Mouse (Mus musculus) right cerebral cortex, postnatal 25 days (tissue): ENCODE results near the gene Kdm1b.
A peak's percentile ranks its signal among the peaks of the same experiment; 100 is the strongest.

ENCODE experiments used
- DNase-seq: peaks from one replicate; pipeline ENCODE4 v3.0.0; 2022

Gene Kdm1b

GRCm38 (mm10) chr13:47043030-47043680 is at the start of gene Kdm1b:
Gene Kdm1b (plus strand): TSS chr13:47043499.
- DNase-seq, result peak; percentile 99

- no peak for DNase-seq
Measured at GRCm38 (mm10) chr13:46997355-46997754, 45.9 kb upstream of the Kdm1b start.

- no peak for DNase-seq
Measured at GRCm38 (mm10) chr13:46999498-46999897, 43.8 kb upstream of the Kdm1b start.

GRCm38 (mm10) chr13:47001590-47001989 is 41.7 kb upstream of the Kdm1b start:
- no peak for DNase-seq

GRCm38 (mm10) chr13:47013740-47014139 is 29.6 kb upstream of the Kdm1b start:
- DNase-seq, result no peak

GRCm38 (mm10) chr13:47014334-47015194 is 28.7 kb upstream of the Kdm1b start, which contains the start of gene Nhlrc1:
Gene Nhlrc1 (minus strand): TSS chr13:47014850.
- peak; percentile 82 for DNase-seq

GRCm38 (mm10) chr13:47015195-47015501 is 28.2 kb upstream of the Kdm1b start:
- DNase-seq, result no peak

- DNase-seq, result peak; percentile 66
Measured at GRCm38 (mm10) chr13:47017259-47017658, 26.0 kb upstream of the Kdm1b start.

GRCm38 (mm10) chr13:47019774-47020173 is 23.5 kb upstream of the Kdm1b start:
- DNase-seq, result no peak

- no peak for DNase-seq
Measured at GRCm38 (mm10) chr13:47020798-47021197, 22.5 kb upstream of the Kdm1b start.

- no peak for DNase-seq
Measured at GRCm38 (mm10) chr13:47030376-47031107, 12.8 kb upstream of the Kdm1b start.

GRCm38 (mm10) chr13:47033602-47034001 is 9.7 kb upstream of the Kdm1b start:
- DNase-seq, result no peak

GRCm38 (mm10) chr13:47037946-47038345 is 5.4 kb upstream of the Kdm1b start:
- no peak for DNase-seq

- DNase-seq, result no peak
Measured at GRCm38 (mm10) chr13:47040061-47040460, 3.2 kb upstream of the Kdm1b start.

- DNase-seq, result no peak
Measured at GRCm38 (mm10) chr13:47042024-47042633, 1.2 kb upstream of the Kdm1b start.

GRCm38 (mm10) chr13:47043833-47044616 is 726 bp downstream of the Kdm1b start:
- DNase-seq, result peak; percentile 8

- DNase-seq, result no peak
Measured at GRCm38 (mm10) chr13:47044617-47044947, 1.3 kb downstream of the Kdm1b start, which contains the start of gene Tpmt. Gene Tpmt (minus strand): TSS chr13:47044737.

- DNase-seq, result no peak
Measured at GRCm38 (mm10) chr13:47047996-47048395, 4.7 kb downstream of the Kdm1b start.

GRCm38 (mm10) chr13:47050009-47050408 is 6.7 kb downstream of the Kdm1b start:
- DNase-seq, result no peak

- no peak for DNase-seq
Measured at GRCm38 (mm10) chr13:47053971-47054370, 10.7 kb downstream of the Kdm1b start.

GRCm38 (mm10) chr13:47056126-47056525 is 12.8 kb downstream of the Kdm1b start:
- peak; percentile 69 for DNase-seq

GRCm38 (mm10) chr13:47056781-47057180 is 13.5 kb downstream of the Kdm1b start:
- DNase-seq, result no peak
